Mouse (Mus musculus) stomach, postnatal 0 days (tissue): ENCODE data around the gene Atp8a2.

Experiments used
- CTCF ChIP-seq: IDR thresholded peaks from 2 replicates; pipeline ENCODE4 v1.5.1; 2016; ENCODE audit warnings: antibody characterized with exemption, low read depth, mild to moderate bottlenecking, moderate library complexity
- EP300 ChIP-seq: optimal IDR thresholded peaks from 2 replicates; pipeline ENCODE3; 2016; ENCODE audit warnings: antibody characterized with exemption

GRCm38 (mm10) chr14:59836876-59837543, 360.0 kb downstream of the Atp8a2 start:
- TF ChIP-seq CTCF = no peak
- TF ChIP-seq EP300 = no peak
